Mouse (Mus musculus): ENCODE data around the gene Olfr730. TPM values are rescaled to one million over a fixed set of nuclear protein-coding genes. Genes with fewer than 3 reads are reported as not detected.

The Olfr730 gene
- not detected in 2 replicates for polyA plus RNA-seq (2021; fragmentation: Nextera tagmentation)
- long read RNA-seq, experiment 1, result 0 reads
- long read RNA-seq, experiment 2, result 0 reads

DNA sequence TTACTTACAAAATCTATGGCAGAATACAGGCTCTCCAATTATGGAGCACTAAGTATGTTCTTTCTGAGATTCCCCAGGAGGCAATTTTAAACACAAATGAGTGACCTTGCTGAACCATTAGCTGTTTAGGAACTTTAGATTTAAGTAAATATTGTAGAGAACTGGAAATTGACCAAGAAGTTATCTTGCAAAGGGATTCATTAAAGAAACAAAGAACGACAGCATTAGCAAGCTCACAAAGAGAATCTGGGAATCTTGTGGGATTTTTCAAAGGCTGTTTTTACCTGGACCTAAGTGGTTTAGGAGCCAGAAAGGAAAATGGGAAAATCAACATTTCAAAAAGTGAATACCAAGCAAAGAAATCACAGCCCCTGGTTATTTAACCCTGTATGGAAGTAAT, at the start of gene Olfr730:
TSS of gene Olfr730 (minus strand) at position 101 of the 400 bp plus-strand sequence.

GRCm38 (mm10) chr14:50152810-50153209, 35.2 kb downstream of the Olfr730 start, which contains the start of gene Olfr729:
Gene Olfr729, minus strand, starts transcription at chr14:50152910.

GRCm38 (mm10) chr14:50142580-50142979, 45.4 kb downstream of the Olfr730 start, which contains the start of gene Olfr728:
Gene Olfr728, minus strand, starts transcription at chr14:50142680.

Other genes starting within 250 kb of the Olfr730 start
- not detected in 2 replicates for gene Olfr724, start 224.9 kb downstream of the Olfr730 start, polyA plus RNA-seq (2021; fragmentation: Nextera tagmentation)
- not detected in 2 replicates for gene Olfr725, start 147.8 kb downstream of the Olfr730 start, polyA plus RNA-seq (2021; fragmentation: Nextera tagmentation)
- gene Olfr726, start 97.2 kb downstream of the Olfr730 start, polyA plus RNA-seq (2021; fragmentation: Nextera tagmentation), result not detected in 2 replicates
- gene Olfr727, start 65.0 kb downstream of the Olfr730 start, polyA plus RNA-seq (2021; fragmentation: Nextera tagmentation), result not detected in 2 replicates
- not detected in 2 replicates for gene Olfr728, start 45.5 kb downstream of the Olfr730 start, polyA plus RNA-seq (2021; fragmentation: Nextera tagmentation)
- gene Olfr729, start 35.3 kb downstream of the Olfr730 start, polyA plus RNA-seq (2021; fragmentation: Nextera tagmentation), result not detected in 2 replicates
- gene Olfr731, start 53.7 kb upstream of the Olfr730 start, polyA plus RNA-seq (2021; fragmentation: Nextera tagmentation), result not detected in 2 replicates
- not detected in 2 replicates for gene Olfr732, start 96.0 kb upstream of the Olfr730 start, polyA plus RNA-seq (2021; fragmentation: Nextera tagmentation)
- gene Olfr733, start 113.3 kb upstream of the Olfr730 start, polyA plus RNA-seq (2021; fragmentation: Nextera tagmentation), result not detected in 2 replicates
- not detected in 2 replicates for gene Olfr734, start 138.6 kb upstream of the Olfr730 start, polyA plus RNA-seq (2021; fragmentation: Nextera tagmentation)
- not detected in 2 replicates for gene Olfr735, start 160.7 kb upstream of the Olfr730 start, polyA plus RNA-seq (2021; fragmentation: Nextera tagmentation)
- not detected in 2 replicates for gene Tlr11, start 169.7 kb upstream of the Olfr730 start, polyA plus RNA-seq (2021; fragmentation: Nextera tagmentation)
- gene Olfr736, start 193.0 kb upstream of the Olfr730 start, polyA plus RNA-seq (2021; fragmentation: Nextera tagmentation), result not detected in 2 replicates
- gene Olfr738, start 219.4 kb upstream of the Olfr730 start, polyA plus RNA-seq (2021; fragmentation: Nextera tagmentation), result not detected in 2 replicates
- gene Olfr739, start 230.4 kb upstream of the Olfr730 start, polyA plus RNA-seq (2021; fragmentation: Nextera tagmentation), result not detected in 2 replicates